Mouse (Mus musculus) limb, embryonic 11.5 days (tissue): ENCODE data around the gene Gm38394. TPM values are rescaled to one million over a fixed set of nuclear protein-coding genes. Genes with fewer than 3 reads are reported as not detected.

Experiments used
- ATAC-seq: fragments of 200-750 bp; cut with Nextera tagmentation; 2 replicates; pipeline ENCODE4 v1.8.0; 2017; ENCODE audit warnings: low read depth; ENCODE audit not compliant: insufficient number of reproducible peaks, low FRiP score, low TSS enrichment
- DNase-seq: peaks from one replicate; pipeline ENCODE4 v3.0.0-alpha.2; 2015; ENCODE audit warnings: low spot score
- H3K27ac ChIP-seq: fragments of 300-500 bp; sonication (generic); replicated peaks from 2 replicates; pipeline ENCODE4 v1.5.1; 2014; ENCODE audit warnings: low read depth, mild to moderate bottlenecking, low read length
- H3K27me3 ChIP-seq: fragments of 300-500 bp; sonication (generic); 2 replicates; pipeline ENCODE4 v1.6.1; 2014; ENCODE audit warnings: mild to moderate bottlenecking, low read length, mixed read lengths; ENCODE audit not compliant: control insufficient read depth, insufficient read depth
- H3K36me3 ChIP-seq: fragments of 300-500 bp; sonication (generic); 2 replicates; pipeline ENCODE4 v1.6.1; 2014; ENCODE audit warnings: mild to moderate bottlenecking, low read length, moderate library complexity, mixed read lengths; ENCODE audit not compliant: control insufficient read depth, insufficient read depth
- H3K4me1 ChIP-seq: fragments of 300-500 bp; sonication (generic); 2 replicates; pipeline ENCODE4 v1.6.1; 2014; ENCODE audit warnings: low read length, mixed read lengths; ENCODE audit not compliant: control insufficient read depth, insufficient read depth
- H3K4me2 ChIP-seq: fragments of 300-500 bp; sonication (generic); 2 replicates; pipeline ENCODE4 v1.6.1; 2014; ENCODE audit warnings: low read depth, mild to moderate bottlenecking, moderate library complexity; ENCODE audit not compliant: severe bottlenecking
- H3K4me3 ChIP-seq: fragments of 300-500 bp; sonication (generic); 2 replicates; pipeline ENCODE4 v1.5.1; 2014; ENCODE audit warnings: low read depth, low read length
- H3K9ac ChIP-seq: fragments of 300-500 bp; sonication (generic); 2 replicates; pipeline ENCODE4 v1.6.1; 2014; ENCODE audit warnings: mild to moderate bottlenecking, low read length
- H3K9me3 ChIP-seq: fragments of 300-500 bp; sonication (generic); 2 replicates; pipeline ENCODE4 v1.6.1; 2016; ENCODE audit warnings: low read length; ENCODE audit not compliant: control insufficient read depth
- WGBS: fragments of 180-500 bp; shearing (Covaris S2); extraction: QIAGEN DNeasy Blood & Tissue Kit; methylation state at CpG from one replicate; pipeline ENCODE4 v1.1.7; 2014; 5-methylcytosine and 5-hydroxymethylcytosine counted together
- polyA plus RNA-seq: library from polyadenylated mRNA; unstranded; fragments of >200 nt; fragmentation: Nextera tagmentation; extraction: Ambion mirVana; gene quantifications from 2 replicates; pipeline ENCODE4 v1.2.1, GENCODE M21; 2014

Gm38394 gene
- polyA plus RNA-seq, 1 experiment from 2014 or later = 9.8 TPM

- Histone ChIP-seq H3K9me3 (no peaks in the 10 kb centered on the region), H3K27ac (no peak overlapping the region), H3K4me3 (no peak overlapping the region), H3K4me2 (no peak overlapping the region), H3K9ac (no peak overlapping the region), H3K4me1 (peaks cover 22% of the 10 kb centered on the region; the same call in 1 of the 2 replicates), H3K27me3 (no peaks in the 10 kb centered on the region), H3K36me3 (no peaks in the 10 kb centered on the region)
- DNase-seq = no peak
- no peak for ATAC-seq
- 58% methylated on average over 11 of the region's 11 CpGs for WGBS
Observed at GRCm38 (mm10) chr1:133693536-133694114, 32.5 kb upstream of the Gm38394 start.

- Histone ChIP-seq H3K36me3 (no peaks in the 10 kb centered on the region), H3K27ac (no peak overlapping the region), H3K27me3 (no peaks in the 10 kb centered on the region), H3K9me3 (no peaks in the 10 kb centered on the region), H3K4me3 (no peak overlapping the region), H3K4me2 (no peak overlapping the region), H3K9ac (no peak overlapping the region), H3K4me1 (peaks cover 22% of the 10 kb centered on the region; the same call in 1 of the 2 replicates)
- no peak for ATAC-seq
- DNase-seq = no peak
- 76% methylated on average over 4 of the region's 4 CpGs for WGBS
Observed at GRCm38 (mm10) chr1:133692195-133692594, 31.1 kb upstream of the Gm38394 start.

- 97% methylated on average over 6 of the region's 6 CpGs for WGBS
- H3K36me3 ChIP-seq = no peaks in the 10 kb centered on the region
- H3K4me3 ChIP-seq = no peak overlapping the region
- H3K27ac ChIP-seq = no peak overlapping the region
- peaks cover 21% of the 10 kb centered on the region; the same call in 1 of the 2 replicates for H3K4me1 ChIP-seq
- H3K27me3 ChIP-seq = no peaks in the 10 kb centered on the region
- no peaks in the 10 kb centered on the region for H3K9me3 ChIP-seq
- no peak for ATAC-seq
- DNase-seq = no peak
- no peak overlapping the region for H3K9ac ChIP-seq
- H3K4me2 ChIP-seq = no peak overlapping the region
Observed at GRCm38 (mm10) chr1:133691046-133691445, 29.9 kb upstream of the Gm38394 start.

GRCm38 (mm10) chr1:133689897-133690296, 28.8 kb upstream of the Gm38394 start, which contains the start of gene Lax1:
TSS of gene Lax1 (minus strand) at chr1:133690108.
- Histone ChIP-seq H3K27ac (no peak within 1 kb of the TSS), H3K27me3 (no peaks in the 10 kb centered on the region), H3K9me3 (no peaks in the 10 kb centered on the region), H3K36me3 (no peaks in the 10 kb centered on the region), H3K9ac (no peak within 1 kb of the TSS), H3K4me1 (peaks cover 14% of the 10 kb centered on the region; the same call in 1 of the 2 replicates), H3K4me3 (no peak within 1 kb of the TSS), H3K4me2 (no peak within 1 kb of the TSS)
- 18% methylated on average over 6 of the region's 6 CpGs for WGBS
- ATAC-seq (no peak), DNase-seq (no peak)

- H3K9me3 ChIP-seq = no peaks in the 10 kb centered on the region
- H3K9ac ChIP-seq = no peak overlapping the region
- H3K27me3 ChIP-seq = no peaks in the 10 kb centered on the region
- H3K4me3 ChIP-seq = no peak overlapping the region
- no peaks in the 10 kb centered on the region for H3K36me3 ChIP-seq
- no peak overlapping the region for H3K4me2 ChIP-seq
- DNase-seq = no peak
- H3K27ac ChIP-seq = no peak overlapping the region
- H3K4me1 ChIP-seq = peaks cover 6% of the 10 kb centered on the region; the same call in 1 of the 2 replicates
- ATAC-seq = no peak
- 55% methylated on average over 7 of the region's 7 CpGs for WGBS
Observed at GRCm38 (mm10) chr1:133688301-133688700, 27.2 kb upstream of the Gm38394 start.

- Histone ChIP-seq H3K36me3 (no peaks in the 10 kb centered on the region), H3K9me3 (no peaks in the 10 kb centered on the region), H3K4me1 (peaks cover 6% of the 10 kb centered on the region; the same call in 1 of the 2 replicates), H3K27ac (no peak overlapping the region), H3K27me3 (no peaks in the 10 kb centered on the region), H3K4me3 (no peak overlapping the region), H3K9ac (no peak overlapping the region), H3K4me2 (no peak overlapping the region)
- no peak for DNase-seq
- no peak for ATAC-seq
- WGBS = 85% methylated on average over 10 of the region's 10 CpGs
Observed at GRCm38 (mm10) chr1:133685749-133686519, 24.8 kb upstream of the Gm38394 start.

GRCm38 (mm10) chr1:133671801-133672200, 10.7 kb upstream of the Gm38394 start:
- no peak for ATAC-seq
- Histone ChIP-seq H3K4me2 (no peak overlapping the region), H3K9me3 (no peaks in the 10 kb centered on the region), H3K4me3 (no peak overlapping the region), H3K27ac (no peak overlapping the region), H3K4me1 (no peaks in the 10 kb centered on the region), H3K36me3 (no peaks in the 10 kb centered on the region), H3K9ac (no peak overlapping the region), H3K27me3 (no peaks in the 10 kb centered on the region)
- DNase-seq = no peak
- WGBS = 77% methylated on average over 3 of the region's 3 CpGs

- H3K4me1 ChIP-seq = no peaks in the 10 kb centered on the region
- ATAC-seq (no peak), DNase-seq (no peak)
- no peak overlapping the region for H3K4me2 ChIP-seq
- H3K36me3 ChIP-seq = no peaks in the 10 kb centered on the region
- H3K4me3 ChIP-seq = no peak overlapping the region
- WGBS = 92% methylated on average over 3 of the region's 3 CpGs
- no peaks in the 10 kb centered on the region for H3K9me3 ChIP-seq
- no peaks in the 10 kb centered on the region for H3K27me3 ChIP-seq
- no peak overlapping the region for H3K9ac ChIP-seq
- no peak overlapping the region for H3K27ac ChIP-seq
Observed at GRCm38 (mm10) chr1:133671266-133671665, 10.1 kb upstream of the Gm38394 start.
